Mouse (Mus musculus): ENCODE measurements at regions not wholly inside any gene's neighbourhood (a gene's known extent, or its start where the extent isn't known, plus 50 kb on each side); places are given as distances from the start of the nearest gene placed in this dataset.

DNA sequence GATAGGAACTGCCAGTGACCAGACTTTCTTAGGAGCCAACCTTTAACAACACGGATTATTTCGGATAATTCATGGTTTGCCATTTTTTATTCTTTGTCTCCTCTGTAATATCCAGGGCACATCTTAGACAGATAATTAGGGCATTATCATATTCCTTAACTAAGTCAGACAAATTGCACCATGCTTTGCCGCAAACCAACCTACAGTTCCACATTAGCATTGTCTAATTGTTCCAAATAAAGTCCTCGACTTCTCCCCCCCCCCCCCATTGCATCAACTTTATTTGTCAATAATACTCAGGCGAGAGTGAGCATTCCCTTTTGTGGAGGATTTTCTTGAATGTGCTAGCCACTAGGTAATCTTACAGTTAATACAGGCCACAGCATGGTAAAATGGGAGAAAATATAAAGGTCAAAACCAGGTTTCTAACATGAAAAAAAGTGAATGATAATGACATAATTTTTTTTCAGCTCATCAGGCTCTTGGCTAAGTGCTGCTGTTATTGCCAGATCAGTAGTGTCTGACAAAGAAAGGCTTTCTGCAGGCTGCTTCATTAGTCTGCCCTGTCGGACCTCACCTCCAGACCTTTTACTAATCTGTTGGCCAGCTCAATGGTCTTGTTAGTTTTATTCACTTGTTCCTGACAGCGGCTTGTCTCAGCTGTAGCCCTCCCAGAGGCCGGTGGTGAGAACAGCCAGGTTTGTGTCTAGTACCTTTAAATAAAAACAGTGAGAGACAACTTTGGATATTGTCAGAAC is 80.3 kb downstream of the Cdca7 start:
- Histone ChIP-seq H3K27me3 (ENCODE audit: control insufficient read depth, insufficient read depth, low read length) (no peaks in the 10 kb centered on the region), H3K27ac (ENCODE audit: insufficient read depth, low read depth, low read length) (no peak overlapping the region), H3K4me1 (ENCODE audit: control insufficient read depth, insufficient read depth, insufficient read length, low read length) (no peaks in the 10 kb centered on the region), H3K4me3 (ENCODE audit: low read depth, low read length) (no peak overlapping the region), H3K36me3 (ENCODE audit: control insufficient read depth, insufficient read depth, low read length) (no peaks in the 10 kb centered on the region)
- TF ChIP-seq POLR2A (IDR thresholded peaks at IDR 0.05; ENCODE audit: low read depth, low read length) (no peak), CTCF (IDR thresholded peaks at IDR 0.05; ENCODE audit: extremely low read depth, insufficient read length, insufficient replicate concordance, low read depth, low read length) (no peak)
- WGBS = 83% methylated on average over 8 of the region's 8 CpGs

DNA sequence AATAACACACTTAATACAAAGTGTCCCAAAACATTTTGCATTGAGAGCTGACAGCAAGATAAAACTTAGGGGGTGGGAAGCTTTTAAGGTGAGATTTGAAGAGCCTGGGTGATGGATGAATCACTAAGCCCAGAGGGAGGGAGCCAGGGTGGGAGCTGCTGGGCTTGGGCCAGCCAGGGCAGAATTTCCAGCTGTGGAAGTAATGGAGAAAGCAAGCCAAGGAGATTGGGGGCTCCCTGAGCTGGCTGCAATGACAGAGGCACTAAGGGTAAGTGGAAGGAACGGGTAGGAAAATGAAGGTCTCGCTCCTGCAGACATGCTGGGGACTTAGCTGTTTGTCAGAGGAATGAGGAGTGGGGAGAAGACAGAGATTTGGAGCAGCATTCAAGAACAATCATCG is 81.2 kb downstream of the Cdca7 start:
- no peaks in the 10 kb centered on the region for H3K4me1 ChIP-seq (ENCODE audit: control insufficient read depth, insufficient read depth, insufficient read length, low read length)
- 62% methylated on average over 3 of the region's 3 CpGs for WGBS
- no peak overlapping the region for H3K4me3 ChIP-seq (ENCODE audit: low read depth, low read length)
- H3K27ac ChIP-seq (ENCODE audit: insufficient read depth, low read depth, low read length) = no peak overlapping the region
- TF ChIP-seq POLR2A (IDR thresholded peaks at IDR 0.05; ENCODE audit: low read depth, low read length) (no peak), CTCF (IDR thresholded peaks at IDR 0.05; ENCODE audit: extremely low read depth, insufficient read length, insufficient replicate concordance, low read depth, low read length) (no peak)
- H3K36me3 ChIP-seq (ENCODE audit: control insufficient read depth, insufficient read depth, low read length) = no peaks in the 10 kb centered on the region
- no peaks in the 10 kb centered on the region for H3K27me3 ChIP-seq (ENCODE audit: control insufficient read depth, insufficient read depth, low read length)

DNA sequence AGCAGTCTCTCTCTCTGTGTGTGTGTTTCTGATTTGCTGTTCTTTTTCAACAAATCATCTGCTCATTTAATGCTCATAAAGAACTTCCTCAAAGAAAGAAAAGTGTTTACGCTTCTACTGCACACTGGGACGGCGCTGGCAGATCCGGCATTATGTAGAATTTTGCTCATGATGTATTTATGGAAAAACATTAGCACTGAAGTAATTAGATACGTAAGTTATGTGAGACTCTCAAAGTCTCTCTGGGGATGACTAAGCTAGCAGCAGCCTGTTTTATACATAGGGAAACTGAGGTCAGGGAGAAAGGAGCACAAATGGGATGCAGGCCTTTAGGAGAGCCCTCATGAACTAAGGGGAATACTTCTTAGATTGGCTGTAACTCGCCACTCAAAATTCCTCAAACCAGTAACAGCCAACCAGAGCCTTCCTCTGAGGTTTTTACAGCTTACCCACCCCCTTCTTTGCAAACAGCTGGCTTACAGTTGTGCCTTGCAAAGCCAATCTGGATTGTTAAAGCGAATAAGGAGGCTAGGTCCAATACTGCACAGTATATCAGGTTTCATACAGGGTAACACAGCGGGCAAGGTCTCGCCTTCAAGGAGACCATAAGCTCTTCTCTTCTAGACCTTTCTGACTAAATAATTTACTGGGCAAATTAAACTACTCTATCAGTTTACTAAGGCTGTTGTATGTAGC is 81.8 kb downstream of the Cdca7 start:
- 78% methylated on average over 9 of the region's 9 CpGs for WGBS
- Histone ChIP-seq H3K4me1 (ENCODE audit: control insufficient read depth, insufficient read depth, insufficient read length, low read length) (no peaks in the 10 kb centered on the region), H3K4me3 (ENCODE audit: low read depth, low read length) (no peak overlapping the region), H3K36me3 (ENCODE audit: control insufficient read depth, insufficient read depth, low read length) (no peaks in the 10 kb centered on the region), H3K27ac (ENCODE audit: insufficient read depth, low read depth, low read length) (no peak overlapping the region), H3K27me3 (ENCODE audit: control insufficient read depth, insufficient read depth, low read length) (no peaks in the 10 kb centered on the region)
- no peak for TF ChIP-seq POLR2A (IDR thresholded peaks at IDR 0.05; ENCODE audit: low read depth, low read length)
- no peak for TF ChIP-seq CTCF (IDR thresholded peaks at IDR 0.05; ENCODE audit: extremely low read depth, insufficient read length, insufficient replicate concordance, low read depth, low read length)

DNA sequence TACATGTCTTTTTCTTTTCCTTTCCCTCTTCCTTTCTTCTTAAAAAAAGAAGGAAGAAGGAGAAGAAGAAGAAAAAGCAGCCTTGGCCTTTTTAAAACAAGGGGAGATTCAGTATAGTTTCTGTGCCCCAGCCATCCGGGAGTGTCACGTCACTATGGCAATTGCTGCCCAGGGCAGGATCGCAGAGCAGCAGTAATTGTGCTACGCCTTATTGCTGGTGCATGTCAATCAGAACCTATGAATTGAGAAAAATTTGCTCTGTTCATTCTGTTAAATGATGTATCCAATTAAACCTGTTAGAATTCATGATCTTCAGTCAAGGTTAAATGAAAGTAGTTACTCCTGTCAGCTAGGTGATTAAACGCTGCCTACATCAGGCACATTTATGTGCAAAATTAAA is 85.4 kb downstream of the Cdca7 start:
- H3K27me3 ChIP-seq (ENCODE audit: control insufficient read depth, insufficient read depth, low read length) = no peaks in the 10 kb centered on the region; the same call in 1 of the 2 replicates
- H3K27ac ChIP-seq (ENCODE audit: insufficient read depth, low read depth, low read length) = no peak overlapping the region
- TF ChIP-seq CTCF (IDR thresholded peaks at IDR 0.05; ENCODE audit: extremely low read depth, insufficient read length, insufficient replicate concordance, low read depth, low read length) (no peak), POLR2A (IDR thresholded peaks at IDR 0.05; ENCODE audit: low read depth, low read length) (no peak)
- H3K4me3 ChIP-seq (ENCODE audit: low read depth, low read length) = no peak overlapping the region
- WGBS = 80% methylated on average over 5 of the region's 5 CpGs
- no peaks in the 10 kb centered on the region for H3K4me1 ChIP-seq (ENCODE audit: control insufficient read depth, insufficient read depth, insufficient read length, low read length)
- H3K36me3 ChIP-seq (ENCODE audit: control insufficient read depth, insufficient read depth, low read length) = no peaks in the 10 kb centered on the region

DNA sequence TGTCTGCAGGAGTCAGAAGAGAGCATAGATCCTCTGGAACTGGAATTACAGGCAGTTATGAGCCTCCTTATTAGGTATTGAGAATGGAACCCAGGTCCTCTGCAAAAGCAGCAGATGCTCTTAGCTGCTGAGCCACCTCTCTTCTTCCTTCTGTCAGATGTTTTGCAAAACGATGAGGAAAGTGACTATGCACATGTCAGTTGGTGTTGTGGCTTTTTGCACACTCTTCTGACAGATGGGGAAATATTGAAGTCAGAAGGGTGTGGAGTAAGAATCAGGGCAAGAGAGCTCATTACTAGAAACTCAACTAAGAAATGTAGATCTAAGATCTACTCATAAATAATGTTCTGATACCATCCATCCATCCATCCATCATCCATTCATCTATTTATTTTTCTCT is 102.4 kb downstream of the Cdca7 start:
- 69% methylated on average over 1 of the region's 1 CpGs for WGBS
- H3K4me1 ChIP-seq (ENCODE audit: control insufficient read depth, insufficient read depth, insufficient read length, low read length) = peaks cover 4% of the 10 kb centered on the region; the same call in 1 of the 2 replicates
- TF ChIP-seq CTCF (IDR thresholded peaks at IDR 0.05; ENCODE audit: extremely low read depth, insufficient read length, insufficient replicate concordance, low read depth, low read length) = no peak
- no peak for TF ChIP-seq POLR2A (IDR thresholded peaks at IDR 0.05; ENCODE audit: low read depth, low read length)
- no peaks in the 10 kb centered on the region for H3K36me3 ChIP-seq (ENCODE audit: control insufficient read depth, insufficient read depth, low read length)
- H3K27me3 ChIP-seq (ENCODE audit: control insufficient read depth, insufficient read depth, low read length) = no peaks in the 10 kb centered on the region
- no peak overlapping the region for H3K4me3 ChIP-seq (ENCODE audit: low read depth, low read length)
- no peak overlapping the region for H3K27ac ChIP-seq (ENCODE audit: insufficient read depth, low read depth, low read length)

DNA sequence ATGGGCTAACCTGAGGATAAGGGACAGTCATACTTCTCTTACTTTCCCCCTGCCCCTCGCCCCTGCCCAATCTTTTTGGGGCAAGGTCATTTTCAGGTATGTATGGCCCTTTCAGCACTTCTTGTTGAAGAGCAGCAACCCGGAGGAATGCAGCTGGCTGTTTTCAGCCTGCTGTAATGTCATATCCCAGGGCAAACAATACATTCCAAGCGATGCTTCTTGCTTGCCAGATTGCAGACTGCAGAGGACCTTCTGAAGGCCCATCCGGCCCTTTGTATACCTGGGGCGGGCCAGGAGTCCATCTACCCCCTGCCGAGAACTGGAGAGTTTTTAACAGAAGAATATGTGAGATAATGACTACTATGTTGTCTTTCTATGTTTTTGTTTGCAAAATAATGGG is 105.2 kb downstream of the Cdca7 start:
- 85% methylated on average over 6 of the region's 6 CpGs for WGBS
- TF ChIP-seq POLR2A (IDR thresholded peaks at IDR 0.05; ENCODE audit: low read depth, low read length) (no peak), CTCF (IDR thresholded peaks at IDR 0.05; ENCODE audit: extremely low read depth, insufficient read length, insufficient replicate concordance, low read depth, low read length) (no peak)

DNA sequence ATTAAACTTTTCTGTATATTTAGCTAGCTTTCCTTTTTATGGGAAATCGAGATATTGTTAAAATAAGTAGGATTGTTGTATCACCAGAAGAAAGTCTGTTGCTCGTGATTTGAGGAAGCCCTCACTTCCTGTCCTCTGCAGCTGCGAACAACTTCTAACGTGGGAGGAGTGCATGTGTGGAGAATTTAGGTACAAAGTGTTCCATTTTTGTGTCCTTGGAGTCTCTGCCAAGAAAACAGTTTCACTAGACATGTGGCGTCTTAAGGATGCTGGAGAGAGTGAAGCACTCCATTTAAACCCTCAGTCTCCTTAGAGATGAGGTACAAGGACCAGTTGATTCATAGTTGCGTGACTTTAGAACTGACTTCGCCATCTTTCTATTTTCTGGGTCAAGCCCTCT is 112.9 kb downstream of the Cdca7 start:
- no peaks in the 10 kb centered on the region for H3K4me1 ChIP-seq (ENCODE audit: control insufficient read depth, insufficient read depth, insufficient read length, low read length)
- no peak overlapping the region for H3K4me3 ChIP-seq (ENCODE audit: low read depth, low read length)
- WGBS = 73% methylated on average over 7 of the region's 7 CpGs
- no peaks in the 10 kb centered on the region for H3K27me3 ChIP-seq (ENCODE audit: control insufficient read depth, insufficient read depth, low read length)
- TF ChIP-seq CTCF (IDR thresholded peaks at IDR 0.05; ENCODE audit: extremely low read depth, insufficient read length, insufficient replicate concordance, low read depth, low read length) = no peak
- TF ChIP-seq POLR2A (IDR thresholded peaks at IDR 0.05; ENCODE audit: low read depth, low read length) = no peak
- no peaks in the 10 kb centered on the region for H3K36me3 ChIP-seq (ENCODE audit: control insufficient read depth, insufficient read depth, low read length)
- no peak overlapping the region for H3K27ac ChIP-seq (ENCODE audit: insufficient read depth, low read depth, low read length)

More for the DNA sequence above, 105.2 kb downstream of the Cdca7 start:
- no peak overlapping the region for H3K27ac ChIP-seq (ENCODE audit: insufficient read depth, low read depth, low read length)
- H3K4me3 ChIP-seq (ENCODE audit: low read depth, low read length) = no peak overlapping the region
- no peaks in the 10 kb centered on the region for H3K36me3 ChIP-seq (ENCODE audit: control insufficient read depth, insufficient read depth, low read length)
- H3K27me3 ChIP-seq (ENCODE audit: control insufficient read depth, insufficient read depth, low read length) = no peaks in the 10 kb centered on the region
- H3K4me1 ChIP-seq (ENCODE audit: control insufficient read depth, insufficient read depth, insufficient read length, low read length) = peaks cover 4% of the 10 kb centered on the region; the same call in 1 of the 2 replicates

Measured in small intestine, adult 2 months (tissue).